Mouse (Mus musculus) MEL (cell line): Measurements from ENCODE around the gene Adam11.

Experiments
- JUND ChIP-seq: IDR thresholded peaks from 2 replicates; pipeline ENCODE4 v1.6.1; 2011; ENCODE audit warnings: low read depth, mild to moderate bottlenecking, improper control_type of control experiment, low read length
- NRF1 ChIP-seq: IDR thresholded peaks from 2 replicates; pipeline ENCODE4 v1.6.1; 2014; ENCODE audit warnings: low read depth, mild to moderate bottlenecking, inconsistent platforms, low read length, improper control_type of control experiment, moderate library complexity; ENCODE audit not compliant: poor library complexity, insufficient read depth, severe bottlenecking
- RAD21 ChIP-seq: IDR thresholded peaks from 2 replicates; pipeline ENCODE4 v1.6.1; 2011; ENCODE audit warnings: mild to moderate bottlenecking, low read depth, low read length, improper control_type of control experiment
- TAL1 ChIP-seq: IDR thresholded peaks from 2 replicates; pipeline ENCODE4 v1.6.1; 2012; ENCODE audit warnings: mild to moderate bottlenecking, inconsistent platforms, low read length, moderate library complexity, mixed read lengths

DNA sequence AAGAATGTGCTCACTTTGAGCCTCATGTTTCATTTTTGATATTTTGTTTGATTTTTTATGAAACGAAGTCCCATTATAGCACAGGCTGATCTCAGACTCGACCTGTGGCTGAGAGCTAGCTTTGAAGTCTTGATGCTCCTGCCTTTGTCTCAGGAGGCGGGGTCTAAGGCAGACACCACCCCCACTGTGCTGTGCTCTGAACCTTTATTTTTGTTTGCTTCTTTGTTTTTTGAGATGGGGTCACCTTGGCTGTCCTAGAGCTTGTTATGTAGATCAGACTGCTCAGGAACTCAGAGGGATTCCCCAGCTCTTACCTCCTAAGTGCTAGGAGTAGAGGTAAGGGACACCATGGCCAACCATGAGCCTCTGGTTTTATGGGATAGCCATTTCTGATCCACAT, 59.2 kb downstream of the Adam11 start:
- TF ChIP-seq RAD21 (no peak), TAL1 (no peak), NRF1 (no peak), JUND (no peak)
